Mouse (Mus musculus) ES-E14 (cell line): ENCODE results near the gene Rffl.
A peak's percentile ranks its signal among the peaks of the same experiment; 100 is the strongest.

Source experiments
- CHD2 ChIP-seq: IDR thresholded peaks from 2 replicates; pipeline ENCODE4 v1.6.1; 2014; ENCODE audit warnings: mild to moderate bottlenecking, low read depth, low read length, inconsistent platforms
- HCFC1 ChIP-seq: IDR thresholded peaks from 2 replicates; pipeline ENCODE4 v1.6.1; 2012; ENCODE audit warnings: low read length, inconsistent platforms, borderline replicate concordance; ENCODE audit not compliant: insufficient read depth
- ZC3H11A ChIP-seq: IDR thresholded peaks from 2 replicates; pipeline ENCODE4 v1.6.1; 2012; ENCODE audit warnings: low read depth, mild to moderate bottlenecking, inconsistent platforms, low read length, borderline replicate concordance
- ZNF384 ChIP-seq: IDR thresholded peaks from 2 replicates; pipeline ENCODE4 v1.6.1; 2012; ENCODE audit warnings: low read depth, low read length, inconsistent platforms

DNA sequence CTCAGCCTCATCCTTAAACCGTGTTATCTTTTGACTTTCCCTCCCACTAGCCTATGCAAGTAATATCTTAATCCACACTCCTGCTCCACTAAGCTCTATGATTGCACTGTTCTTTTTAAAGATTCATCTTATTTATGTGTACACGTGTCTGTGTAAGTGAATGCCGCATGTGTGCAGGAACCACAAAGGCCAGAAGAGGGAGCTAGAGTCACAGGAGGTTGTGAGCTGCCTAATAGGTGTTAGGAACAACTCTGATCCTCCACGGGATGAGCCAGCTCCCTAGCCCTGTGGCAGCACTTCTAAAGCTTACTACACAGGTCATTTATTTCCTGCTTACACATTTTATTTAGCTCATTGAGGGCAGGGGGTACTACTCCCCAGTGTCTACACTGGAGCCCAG lies 51.7 kb downstream of the Rffl start:
- TF ChIP-seq CHD2, result no peak
- TF ChIP-seq HCFC1, result no peak
- TF ChIP-seq ZC3H11A, result peak; percentile 73
- no peak for TF ChIP-seq ZNF384
